Mouse (Mus musculus) splenic B cell, adult 2 months (primary cell): ENCODE measurements around the gene Tmem222.
A peak's percentile ranks its signal among the peaks of the same experiment; 100 is the strongest.

Source experiments
- DNase-seq: peaks from one replicate; pipeline ENCODE4 v3.0.0-alpha.2; 2011; ENCODE audit warnings: low read depth, low spot score
- H3K27me3 ChIP-seq: 2 replicates; pipeline ENCODE4 v1.6.1; 2012; ENCODE audit warnings: mild to moderate bottlenecking, low read length, moderate library complexity, mixed read lengths; ENCODE audit not compliant: control insufficient read depth, poor library complexity, insufficient read depth, severe bottlenecking
- H3K36me3 ChIP-seq: 2 replicates; pipeline ENCODE4 v1.6.1; 2012; ENCODE audit warnings: mild to moderate bottlenecking, low read length, moderate library complexity, mixed read lengths; ENCODE audit not compliant: control insufficient read depth, poor library complexity, insufficient read depth, severe bottlenecking

Gene Tmem222

GRCm38 (mm10) chr4:133227636-133228035 is 50.0 kb downstream of the Tmem222 start:
- no peaks in the 10 kb centered on the region for H3K27me3 ChIP-seq
- DNase-seq: no peak
- no peaks in the 10 kb centered on the region; the same call in 1 of the 2 replicates for H3K36me3 ChIP-seq

- Histone ChIP-seq H3K27me3 (no peaks in the 10 kb centered on the region), H3K36me3 (no peaks in the 10 kb centered on the region; the same call in 1 of the 2 replicates)
- DNase-seq: no peak
Measured at GRCm38 (mm10) chr4:133226073-133226472, 51.5 kb downstream of the Tmem222 start.

- DNase-seq: no peak
- H3K36me3 ChIP-seq: no peaks in the 10 kb centered on the region; the same call in 1 of the 2 replicates
- H3K27me3 ChIP-seq: no peaks in the 10 kb centered on the region
Measured at GRCm38 (mm10) chr4:133223875-133224274, 53.7 kb downstream of the Tmem222 start.

- no peak for DNase-seq
- Histone ChIP-seq H3K36me3 (no peaks in the 10 kb centered on the region; the same call in 1 of the 2 replicates), H3K27me3 (no peaks in the 10 kb centered on the region)
Measured at GRCm38 (mm10) chr4:133221701-133222100, 55.9 kb downstream of the Tmem222 start.

GRCm38 (mm10) chr4:133220656-133221055 is 56.9 kb downstream of the Tmem222 start:
- no peaks in the 10 kb centered on the region; the same call in 1 of the 2 replicates for H3K36me3 ChIP-seq
- no peaks in the 10 kb centered on the region for H3K27me3 ChIP-seq
- DNase-seq: no peak

GRCm38 (mm10) chr4:133218745-133219144 is 58.8 kb downstream of the Tmem222 start:
- no peaks in the 10 kb centered on the region for H3K27me3 ChIP-seq
- no peak for DNase-seq

GRCm38 (mm10) chr4:133217641-133218040 is 60.0 kb downstream of the Tmem222 start:
- DNase-seq: peak; percentile 81
- H3K27me3 ChIP-seq: no peaks in the 10 kb centered on the region
- no peaks in the 10 kb centered on the region; the same call in 1 of the 2 replicates for H3K36me3 ChIP-seq

More at GRCm38 (mm10) chr4:133218745-133219144, 58.8 kb downstream of the Tmem222 start:
- no peaks in the 10 kb centered on the region; the same call in 1 of the 2 replicates for H3K36me3 ChIP-seq
